Mouse (Mus musculus) spleen, adult 12 weeks (tissue): ENCODE results near the gene Dkk2.

Experiments
- DNase-seq: peaks from one replicate; pipeline ENCODE4 v3.0.0; 2022; ENCODE audit warnings: low spot score

Gene Dkk2

DNA sequence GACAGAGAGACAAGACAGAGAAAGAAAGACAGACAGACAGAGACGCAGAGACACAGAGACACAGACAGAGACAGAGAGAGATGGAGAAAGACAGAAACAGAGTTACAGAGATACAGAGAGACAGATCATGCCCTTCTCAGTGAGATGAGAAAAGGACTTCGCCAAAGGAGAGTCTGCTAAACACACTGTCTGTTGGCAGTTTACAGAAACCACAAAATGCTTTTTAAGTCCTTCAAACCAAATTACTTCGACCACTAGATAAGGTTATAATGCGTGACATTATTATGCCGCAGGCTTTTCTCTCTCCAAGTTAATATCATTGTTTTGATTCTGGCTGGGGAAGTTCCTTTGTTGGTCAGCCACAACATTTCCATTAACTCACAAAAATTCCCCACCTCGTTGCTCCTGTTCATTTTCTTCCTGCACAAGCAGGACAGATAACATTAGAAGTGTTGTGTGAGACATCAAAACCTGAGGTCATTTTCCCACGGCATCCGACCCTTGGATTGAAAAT, 40.2 kb downstream of the Dkk2 start:
- DNase-seq: no peak

DNA sequence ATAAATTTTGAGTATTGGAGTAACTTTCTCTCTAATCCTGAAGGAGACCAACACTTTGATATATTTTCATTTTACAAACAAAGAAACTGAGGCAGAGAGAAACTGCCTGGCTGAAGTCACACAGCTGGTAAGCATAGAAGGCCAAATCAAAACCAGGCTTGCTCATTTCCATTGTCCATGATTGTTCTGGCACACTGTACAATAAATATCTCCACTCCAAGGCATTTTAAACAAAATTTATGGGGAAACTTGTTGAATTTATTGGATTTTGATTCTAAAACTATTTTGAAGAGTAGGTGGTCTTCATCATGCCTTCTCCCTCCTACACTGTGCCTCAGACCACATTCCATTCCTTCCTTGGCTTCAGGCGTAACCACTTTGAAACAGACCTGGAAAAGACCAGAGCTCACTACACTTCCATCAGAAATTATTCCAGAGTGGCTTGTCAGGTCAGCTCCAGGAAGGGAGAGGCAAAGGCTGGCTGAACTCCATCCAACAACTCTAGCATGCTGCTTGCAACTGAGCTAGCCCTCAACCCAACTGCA, 44.7 kb downstream of the Dkk2 start:
- no peak for DNase-seq

DNA sequence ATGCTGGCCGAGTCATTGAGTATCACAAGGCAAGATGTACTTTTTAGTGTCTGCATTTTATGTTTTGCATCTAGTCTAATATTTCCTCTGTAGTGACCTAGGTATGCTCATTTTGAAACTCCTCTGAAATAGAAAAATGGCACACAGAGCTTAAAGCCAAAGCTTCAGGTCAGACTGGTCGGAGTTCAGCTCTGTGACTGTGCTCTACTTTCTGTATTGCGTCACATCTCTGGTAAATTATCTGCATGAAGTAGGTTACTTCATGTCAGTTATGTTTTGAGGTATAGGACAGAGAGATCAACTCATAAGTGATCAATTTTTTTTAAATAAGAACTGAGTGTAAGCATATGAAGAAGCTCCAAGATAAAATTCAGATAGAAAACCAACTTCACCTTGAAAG, 45.7 kb downstream of the Dkk2 start:
- DNase-seq: no peak

DNA sequence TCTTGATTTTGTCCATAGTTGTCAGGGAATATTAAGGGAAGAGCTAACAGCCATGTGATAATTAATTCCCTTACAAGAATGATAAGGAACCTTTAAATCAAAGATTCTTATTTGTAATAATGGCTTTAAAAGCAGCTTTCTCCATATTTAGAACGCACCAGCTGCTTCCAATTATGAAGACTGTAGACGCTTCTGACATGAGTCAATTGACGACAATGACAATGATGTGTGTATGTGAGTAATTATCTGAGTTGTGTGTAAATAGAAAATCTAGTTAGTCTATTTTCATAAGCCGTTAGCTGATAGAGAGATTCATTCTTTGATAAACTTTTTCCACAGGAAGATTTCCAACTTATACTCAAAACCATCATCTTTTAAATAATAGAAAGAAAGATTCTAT, 46.8 kb downstream of the Dkk2 start:
- no peak for DNase-seq

DNA sequence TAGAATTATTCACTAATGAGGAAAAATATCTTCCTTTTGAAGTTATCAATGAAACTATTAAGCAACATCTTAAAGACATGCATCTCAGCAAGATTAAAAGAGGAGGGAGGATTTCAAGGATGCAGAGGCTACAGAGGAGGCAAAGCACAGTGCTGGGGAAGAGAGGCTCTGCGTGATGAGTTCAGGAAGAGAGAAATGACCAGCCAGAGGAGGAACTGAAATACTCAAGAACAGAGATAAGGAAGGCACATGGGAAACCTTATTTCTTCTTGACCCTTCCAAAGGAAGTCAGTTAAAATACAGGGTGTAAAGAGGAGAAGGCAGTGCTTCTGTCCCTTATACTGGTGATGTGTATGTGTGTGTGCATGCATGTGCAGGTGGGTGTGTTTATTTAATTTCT, 49.4 kb downstream of the Dkk2 start:
- DNase-seq: no peak

DNA sequence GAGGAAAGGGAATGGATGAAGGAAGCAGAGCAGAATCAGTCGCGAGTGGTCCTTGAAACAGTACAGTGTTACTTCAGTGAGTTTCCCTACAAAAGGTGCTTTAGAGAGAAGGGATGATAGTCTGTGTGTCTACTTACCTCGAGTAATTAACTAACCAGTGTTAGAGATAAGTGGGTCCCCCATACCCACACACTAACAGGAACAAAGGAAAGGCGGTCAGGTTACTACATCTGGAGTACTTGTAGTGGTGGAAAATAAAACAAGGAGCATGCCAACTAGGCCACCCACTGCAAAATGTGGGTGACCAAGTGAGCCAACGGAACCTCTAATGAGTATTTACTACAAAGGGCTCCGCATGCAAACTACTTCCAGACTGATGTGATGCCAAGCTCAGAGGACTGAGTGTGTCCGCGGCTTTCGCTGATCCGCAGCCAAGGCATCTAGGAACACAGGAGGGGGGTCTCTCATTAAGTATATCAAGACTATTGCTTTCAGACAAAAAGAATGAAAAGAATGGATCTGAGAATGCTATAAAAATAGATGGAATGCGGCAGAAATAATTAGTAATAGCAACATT, 52.8 kb downstream of the Dkk2 start:
- DNase-seq: no peak

DNA sequence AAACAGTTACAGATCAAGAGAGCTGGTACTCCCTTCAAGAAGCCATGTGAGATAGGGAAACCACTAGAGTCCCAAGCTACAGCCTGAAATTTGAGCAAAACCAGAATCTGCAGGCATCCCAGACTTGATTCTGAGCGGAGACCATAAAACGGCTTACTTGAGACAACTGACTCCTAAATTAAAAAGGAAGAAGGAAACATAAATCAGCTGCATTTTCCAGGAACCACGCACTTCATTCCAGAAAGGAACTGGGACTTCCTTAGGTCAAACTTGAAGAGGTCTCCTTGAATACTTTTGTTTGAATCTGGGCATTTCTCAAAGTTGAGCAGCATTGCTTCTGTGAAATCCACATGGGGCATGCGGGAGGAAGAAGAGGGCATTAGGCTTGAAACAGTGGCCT, 55.9 kb downstream of the Dkk2 start:
- no peak for DNase-seq

DNA sequence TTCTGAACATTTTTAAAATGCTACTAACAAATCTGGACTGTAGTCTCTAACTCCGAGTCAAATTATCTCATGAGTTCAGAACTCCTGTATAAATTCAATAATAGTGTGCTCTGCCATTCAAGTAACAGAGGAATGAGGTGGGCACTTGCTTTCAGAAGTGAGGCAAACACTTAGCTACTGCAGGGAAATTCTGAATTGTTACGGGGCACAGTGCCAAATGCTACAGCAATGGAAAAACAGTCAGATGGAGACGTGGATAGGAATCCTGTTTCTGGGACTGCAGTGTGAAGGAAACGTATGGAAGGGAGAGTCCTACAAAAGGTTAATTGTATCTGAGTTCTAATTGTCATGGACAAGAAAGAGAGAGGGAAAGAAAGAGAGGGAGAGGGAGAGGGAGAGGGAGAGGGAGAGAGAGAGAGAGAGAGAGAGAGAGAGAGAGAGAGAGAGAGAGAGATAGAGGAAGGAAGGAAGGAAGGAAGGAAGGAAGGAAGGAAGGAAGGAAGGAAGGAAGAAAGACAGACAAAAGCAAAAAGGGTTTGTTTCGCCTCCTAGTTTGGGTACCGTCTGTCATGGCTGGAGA, 64.4 kb downstream of the Dkk2 start:
- no peak for DNase-seq

DNA sequence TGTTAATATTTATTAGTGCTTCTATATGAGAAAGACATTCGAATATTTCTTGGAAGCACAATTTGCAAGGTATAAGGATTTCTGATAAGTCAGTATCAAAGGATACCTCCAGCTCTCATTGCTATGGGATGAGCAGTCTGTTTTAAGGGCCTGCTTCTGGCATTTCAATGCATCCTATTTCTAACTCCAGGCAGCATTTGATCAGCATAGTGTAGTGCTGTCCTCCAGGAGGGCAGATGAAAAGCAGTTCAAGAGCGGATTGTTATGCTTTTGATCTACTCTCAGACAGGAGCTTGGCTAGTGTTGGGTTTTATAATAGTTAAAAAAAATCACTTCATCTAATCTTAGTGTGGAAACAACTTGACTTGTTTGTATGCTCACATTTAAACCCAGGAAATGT, 73.7 kb downstream of the Dkk2 start:
- DNase-seq: no peak

DNA sequence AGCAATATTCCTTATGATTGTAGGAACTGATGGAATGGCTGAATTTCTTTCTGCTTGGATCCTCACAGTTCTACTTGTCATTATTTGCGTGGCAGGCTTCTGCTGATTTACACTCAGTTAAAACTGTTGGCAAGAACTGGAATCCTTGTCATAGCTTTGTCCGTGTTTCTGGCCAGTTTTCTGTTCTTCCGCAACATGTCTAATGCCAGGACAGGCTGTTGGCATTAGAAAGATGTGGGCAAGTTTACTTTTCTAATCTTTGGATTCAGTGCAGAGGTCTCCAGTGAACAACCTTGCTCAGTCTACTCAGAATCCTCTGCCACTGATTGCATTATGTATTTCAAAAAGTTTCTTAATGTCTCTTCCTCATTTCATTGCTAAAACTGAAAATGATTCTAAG, 83.8 kb downstream of the Dkk2 start:
- DNase-seq: no peak

DNA sequence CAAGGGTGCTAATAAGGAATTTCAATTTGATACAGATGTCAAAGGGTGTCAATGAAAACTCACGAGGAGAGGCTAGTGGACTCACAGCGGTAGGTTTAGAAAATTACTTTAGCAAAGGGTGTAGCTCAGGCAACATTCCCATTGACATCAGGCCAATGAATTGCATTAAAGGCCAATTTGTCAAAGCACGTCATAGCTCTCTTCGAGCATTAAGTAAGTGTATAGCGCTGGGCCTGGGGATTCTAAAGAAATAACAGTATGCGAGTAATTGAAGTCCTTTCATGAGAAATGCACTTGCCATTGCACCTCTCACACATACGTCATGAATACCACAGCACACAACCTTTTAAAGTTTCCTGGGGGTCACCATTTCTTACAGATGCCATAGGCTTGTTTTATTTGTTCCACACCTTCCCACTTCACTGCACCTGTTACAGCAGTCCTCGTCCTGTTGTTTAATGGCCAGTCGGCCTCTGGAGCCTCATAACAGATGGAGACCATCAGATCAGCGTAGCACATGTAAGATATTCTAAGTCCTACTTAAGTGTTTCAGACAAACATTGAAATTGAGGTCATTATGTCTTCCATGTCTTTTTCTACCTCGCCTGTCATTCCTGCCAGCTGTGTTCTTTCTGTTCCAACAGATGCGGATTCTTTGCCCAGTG, 101.9 kb downstream of the Dkk2 start:
- DNase-seq: no peak

DNA sequence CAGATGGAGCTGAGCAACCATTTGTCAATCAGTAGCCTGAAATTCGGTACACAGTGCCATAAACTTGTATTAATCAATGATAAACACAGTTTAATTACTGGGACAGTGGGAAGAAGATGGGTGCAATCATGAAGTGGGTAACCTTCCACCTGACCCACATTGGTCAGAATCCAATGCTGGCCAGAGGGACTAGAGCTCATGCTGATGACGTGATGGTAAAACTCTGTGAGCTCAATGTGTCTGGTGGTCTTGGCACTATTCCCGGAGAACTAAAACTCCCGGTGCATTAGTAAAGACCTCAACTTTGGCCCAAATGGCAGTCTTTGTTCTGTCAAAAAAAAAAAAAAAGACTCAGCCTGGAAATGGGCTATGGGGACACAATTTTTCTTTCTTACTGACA, 116.9 kb downstream of the Dkk2 start:
- no peak for DNase-seq

DNA sequence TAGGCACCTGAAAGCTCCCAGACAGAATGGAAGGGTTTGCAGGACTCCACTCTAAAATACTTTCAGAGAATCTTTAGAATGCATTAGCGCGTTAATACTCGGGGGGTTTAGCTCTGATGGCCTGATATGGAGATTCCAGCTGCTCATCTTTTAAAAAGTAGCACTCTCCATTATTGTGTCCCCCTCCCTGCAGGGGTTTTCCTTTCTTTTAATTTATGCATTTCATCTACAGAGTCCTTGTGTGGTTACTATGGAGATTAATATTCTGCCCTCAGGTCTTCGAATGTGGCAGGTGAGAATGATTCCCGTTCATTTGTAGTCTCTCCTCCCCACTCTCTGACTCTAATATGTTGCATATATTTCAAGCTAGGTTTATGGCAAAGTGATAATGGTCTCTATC, 117.6 kb downstream of the Dkk2 start:
- DNase-seq: no peak

DNA sequence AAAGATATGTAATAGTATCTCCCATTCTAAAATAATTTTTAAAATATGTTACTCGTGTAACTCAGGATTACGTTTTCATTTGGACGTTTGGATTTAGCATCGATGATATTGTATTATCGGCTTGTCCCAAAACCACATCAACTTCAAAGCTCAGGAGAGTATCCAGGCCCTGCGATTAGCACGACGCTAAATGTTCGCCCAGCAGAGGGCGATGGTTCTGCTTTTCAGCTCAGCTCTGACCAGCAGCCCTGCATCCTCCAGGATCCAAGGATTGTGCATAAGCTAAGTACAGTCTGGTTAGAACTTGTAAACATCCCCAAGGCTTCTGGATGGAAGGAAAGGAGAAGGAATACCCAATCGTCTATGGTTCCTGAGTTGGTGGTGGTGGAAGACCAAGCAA, 122.4 kb downstream of the Dkk2 start:
- no peak for DNase-seq

DNA sequence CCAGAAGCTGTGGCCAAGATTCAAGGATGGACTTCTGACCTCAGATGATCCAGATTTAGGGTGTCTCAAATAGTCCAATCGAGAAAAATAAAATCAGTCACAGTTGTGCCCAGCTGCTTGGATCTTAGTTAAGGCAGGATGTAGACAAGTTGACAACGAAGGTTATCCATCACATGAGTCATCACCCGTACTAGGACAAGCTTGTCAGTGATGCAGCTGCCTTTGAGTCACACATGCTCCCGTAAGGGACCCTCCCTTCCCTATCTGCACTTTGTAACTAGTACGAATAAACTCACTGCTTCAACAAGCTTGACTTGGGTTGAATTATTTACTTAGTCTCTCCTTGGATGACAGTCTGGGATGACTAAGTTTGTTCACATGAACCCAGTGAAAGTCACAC, 126.2 kb downstream of the Dkk2 start:
- no peak for DNase-seq

DNA sequence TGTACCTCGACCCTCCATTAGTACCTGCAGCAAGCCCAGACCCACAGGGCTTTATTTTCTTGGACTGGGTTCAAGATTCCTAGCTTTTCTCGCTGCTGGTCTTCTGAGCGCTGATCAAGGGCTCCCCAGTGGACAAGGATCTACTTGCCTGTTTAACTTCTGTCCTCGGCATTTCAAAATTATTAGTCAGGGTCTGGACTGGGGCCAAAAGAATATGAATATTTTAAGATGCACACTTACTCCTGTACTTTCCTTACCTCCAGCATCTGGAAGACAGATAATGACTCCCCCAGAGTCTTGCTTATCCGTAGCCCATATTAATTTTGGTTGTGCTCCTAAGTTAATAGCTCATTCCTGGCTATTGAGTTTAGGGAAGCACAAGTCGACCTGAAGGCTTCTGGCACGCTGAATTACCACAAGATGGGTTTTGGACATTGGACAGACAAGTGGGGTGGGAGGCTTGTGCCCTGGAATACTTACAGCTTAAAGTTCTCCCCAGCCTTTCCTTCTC, 134.9 kb downstream of the Dkk2 start:
- DNase-seq: no peak

DNA sequence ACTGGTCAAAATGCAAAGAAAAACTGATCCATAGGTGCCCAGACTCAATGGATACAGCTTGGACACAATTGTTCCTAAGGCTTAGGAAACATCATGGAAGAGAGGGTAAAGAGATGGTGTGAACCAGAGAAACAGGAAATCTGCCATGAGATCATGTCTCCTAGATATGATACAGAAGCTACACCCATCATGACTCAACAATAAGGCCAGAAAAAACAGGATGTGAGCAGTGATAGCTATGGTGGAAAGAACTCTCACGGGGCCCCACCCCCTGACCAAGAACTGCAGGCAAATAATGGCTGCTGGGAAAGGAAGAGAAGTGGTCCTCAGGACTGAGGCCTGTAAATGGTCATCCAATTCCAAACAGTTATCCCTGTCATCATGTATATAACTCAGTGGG, 142.5 kb downstream of the Dkk2 start:
- no peak for DNase-seq
